22 mouse cellular contexts compared by ENCODE assay signal in the genomic region with DNA sequence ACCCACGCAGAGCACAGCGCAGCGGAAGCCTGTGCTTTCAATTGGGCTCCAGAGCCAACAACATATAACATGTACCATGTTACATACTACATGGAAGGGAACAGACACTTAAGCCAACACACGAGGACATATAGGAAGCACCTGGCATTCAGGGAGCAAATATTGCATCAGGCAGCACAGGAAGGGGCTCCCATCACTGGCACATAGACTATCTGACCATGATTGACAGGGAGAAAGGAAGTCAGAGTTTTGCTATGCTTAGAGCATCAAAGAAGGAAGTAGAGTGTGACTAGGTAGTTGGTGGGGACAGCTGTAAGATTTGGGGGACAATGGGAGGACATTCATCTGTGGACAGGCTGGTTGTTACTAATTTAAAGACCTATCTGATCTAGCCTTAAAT.
DNase-seq lines count a peak whose midpoint lies in the region; ATAC-seq and TF ChIP-seq lines count a peak whose summit lies in the region.
"Had no signal": no experiment of that assay in that cellular context is flagged by ENCODE, and none has a peak within 500 bp of the region (broad histone marks: within the 10 kb centered on the region; RNA-seq: fewer than 3 reads in every experiment).

No protein-coding gene starts in this region.

- no peak overlapping the region for H3K4me3 ChIP-seq in liver, postnatal 0 days (ENCODE audit: low read depth, low read length)
- H3K4me3 ChIP-seq: embryonic facial prominence, embryonic 13.5 days; embryonic facial prominence, embryonic 15.5 days; erythroblast, embryonic 14.5 days; forebrain, embryonic 10.5 days; forebrain, embryonic 12.5 days; forebrain, embryonic 15.5 days had no signal

- no peak for TF ChIP-seq CTCF in liver, postnatal 0 days (IDR thresholded peaks at IDR 0.05; ENCODE audit: low read depth)

- peak; percentile 83 for ATAC-seq in common myeloid progenitor, adult 5-6 weeks (replicated peaks; ENCODE audit: low read depth, poor library complexity, severe bottlenecking)
- ATAC-seq in hematopoietic stem cell, adult 5-6 weeks (replicated peaks in 1 of 2; ENCODE audit: insufficient read depth in 1 of 2, low FRiP score in 2 of 2, low TSS enrichment in 1 of 2, low read depth in 1 of 2, poor library complexity in 2 of 2, severe bottlenecking in 2 of 2), result peak; percentile 49 to 72; a peak in 3 of 4 replicates
- ATAC-seq in megakaryocyte progenitor cell, adult 5-6 weeks (replicated peaks; ENCODE audit: poor library complexity), result peak; percentile 80
- no peak for ATAC-seq in liver, postnatal 0 days
- ATAC-seq: activated CD4-positive, CD25-positive, alpha-beta regulatory T cell, adult 4 months; forebrain, embryonic 15.5 days; forebrain, postnatal 0 days had no signal

- no peaks in the 10 kb centered on the region for H3K27me3 ChIP-seq in liver, postnatal 0 days (ENCODE audit: insufficient read depth, low read length)
- H3K27me3 ChIP-seq: embryonic facial prominence, embryonic 13.5 days; embryonic facial prominence, embryonic 15.5 days; Patski had no signal

- H3K9me3 ChIP-seq in liver, postnatal 0 days (ENCODE audit: low read length), result no peaks in the 10 kb centered on the region
- H3K9me3 ChIP-seq: embryonic facial prominence, embryonic 13.5 days; embryonic facial prominence, embryonic 15.5 days; forebrain, embryonic 10.5 days; forebrain, embryonic 12.5 days; forebrain, embryonic 15.5 days had no signal

- no peak overlapping the region for H3K27ac ChIP-seq in liver, postnatal 0 days (ENCODE audit: low read depth)
- H3K27ac ChIP-seq: embryonic facial prominence, embryonic 13.5 days; embryonic facial prominence, embryonic 15.5 days; forebrain, embryonic 10.5 days; forebrain, embryonic 12.5 days; forebrain, embryonic 15.5 days had no signal

- no peak for TF ChIP-seq EP300 in liver, postnatal 0 days (IDR thresholded peaks at IDR 0.05; ENCODE audit: low read depth)

- no peak overlapping the region for H3K9ac ChIP-seq in liver, postnatal 0 days (replicated peaks)
- H3K9ac ChIP-seq: embryonic facial prominence, embryonic 13.5 days; embryonic facial prominence, embryonic 15.5 days; forebrain, embryonic 12.5 days; forebrain, embryonic 15.5 days; forebrain, postnatal 0 days had no signal

- H3K36me3 ChIP-seq in liver, postnatal 0 days (replicated peaks; ENCODE audit: insufficient read depth, low read length), result no peaks in the 10 kb centered on the region
- H3K36me3 ChIP-seq: embryonic facial prominence, embryonic 13.5 days; embryonic facial prominence, embryonic 15.5 days; forebrain, embryonic 10.5 days; forebrain, embryonic 12.5 days; forebrain, embryonic 15.5 days had no signal

- no peak overlapping the region for H3K4me2 ChIP-seq in liver, postnatal 0 days (ENCODE audit: low read depth, low read length)
- H3K4me2 ChIP-seq: embryonic facial prominence, embryonic 13.5 days; embryonic facial prominence, embryonic 15.5 days; forebrain, embryonic 12.5 days; forebrain, embryonic 15.5 days had no signal

- peaks cover 16% of the 10 kb centered on the region for H3K4me1 ChIP-seq in liver, postnatal 0 days (ENCODE audit: insufficient read depth)
- H3K4me1 ChIP-seq: embryonic facial prominence, embryonic 13.5 days; forebrain, embryonic 15.5 days had no signal

- peak; percentile 44 for DNase-seq in 416B (ENCODE audit: low read depth)
- no peak for DNase-seq in adrenal gland, adult 2 months
- DNase-seq in adrenal gland, adult 18-20 months (ENCODE audit: low spot score in 2 of 2), result no peak
- no peak for DNase-seq in liver, postnatal 0 days
- DNase-seq: adrenal gland, adult 8-10 months; adrenal gland, postnatal 36 days; cerebellum, adult 11-12 months; cerebellum, adult 2 months; cerebellum, adult 9-10 months; cerebellum, postnatal 25 days; forebrain, postnatal 0 days had no signal

- WGBS in liver, postnatal 0 days (ENCODE audit: insufficient replicate concordance), result 68% methylated on average over 4 of the region's 4 CpGs
